ENCODE assay signal across 16 mouse cellular contexts in the genomic region with DNA sequence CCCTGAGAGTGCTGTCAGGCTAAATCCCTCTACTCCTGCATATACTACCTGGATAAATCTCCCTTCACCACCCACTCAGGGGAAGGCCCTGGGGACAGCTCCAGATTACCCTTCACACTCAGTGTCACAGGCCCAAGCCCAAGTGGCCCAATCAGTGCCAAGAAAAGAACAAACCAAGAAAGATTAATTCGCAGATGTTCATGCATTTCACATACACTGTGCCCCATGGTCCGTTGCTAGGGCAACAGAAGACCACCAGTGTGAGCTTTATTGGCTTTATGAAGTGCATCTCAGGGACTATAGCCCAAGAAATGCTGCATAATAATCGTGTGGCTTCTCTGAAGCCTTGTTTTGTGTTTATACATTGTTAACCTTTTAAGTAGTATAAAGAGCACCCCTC.
DNase-seq lines count a peak whose midpoint lies in the region; ATAC-seq and TF ChIP-seq lines count a peak whose summit lies in the region.
"Had no signal": no experiment of that assay in that cellular context is flagged by ENCODE, and none has a peak within 500 bp of the region (broad histone marks: within the 10 kb centered on the region; RNA-seq: fewer than 3 reads in every experiment).

No protein-coding gene starts in this region.

- H3K4me2 ChIP-seq in forebrain, embryonic 16.5 days (ENCODE audit: low read length), result no peak overlapping the region
- peak overlapping the region; percentile 19; the same call in 1 of the 2 replicates for H3K4me2 ChIP-seq in midbrain, embryonic 11.5 days
- peak overlapping the region; percentile 3; the same call in 1 of the 2 replicates for H3K4me2 ChIP-seq in neural tube, embryonic 14.5 days (ENCODE audit: low read depth, low read length)
- H3K4me2 ChIP-seq: heart, embryonic 13.5 days had no signal

- WGBS in forebrain, embryonic 16.5 days, result 14% methylated on average over 3 of the region's 3 CpGs
- WGBS in midbrain, embryonic 11.5 days, result 18% methylated on average over 3 of the region's 3 CpGs
- 21% methylated on average over 3 of the region's 3 CpGs for WGBS in neural tube, embryonic 14.5 days

- H3K4me3 ChIP-seq in left cerebral cortex, adult 2 months, result no peak overlapping the region
- H3K4me3 ChIP-seq in forebrain, embryonic 16.5 days (replicated peaks; ENCODE audit: low read length), result no peak overlapping the region
- no peak overlapping the region for H3K4me3 ChIP-seq in midbrain, embryonic 11.5 days (ENCODE audit: low read depth, low read length)
- no peak overlapping the region for H3K4me3 ChIP-seq in neural tube, embryonic 14.5 days (ENCODE audit: low read depth, low read length)
- H3K4me3 ChIP-seq: heart, embryonic 13.5 days had no signal

- peaks cover 47% of the 10 kb centered on the region for H3K4me1 ChIP-seq in forebrain, embryonic 16.5 days (replicated peaks; ENCODE audit: control insufficient read depth, insufficient read depth, low read length)
- peaks cover 55% of the 10 kb centered on the region for H3K4me1 ChIP-seq in midbrain, embryonic 11.5 days (ENCODE audit: control insufficient read depth, insufficient read depth, low read length)
- H3K4me1 ChIP-seq in neural tube, embryonic 14.5 days (ENCODE audit: control insufficient read depth, insufficient read depth, low read length), result peaks cover 33% of the 10 kb centered on the region

- H3K9ac ChIP-seq in forebrain, embryonic 16.5 days (replicated peaks; ENCODE audit: low read depth, low read length), result no peak overlapping the region
- H3K9ac ChIP-seq in midbrain, embryonic 11.5 days (ENCODE audit: low read length), result no peak overlapping the region
- no peak overlapping the region for H3K9ac ChIP-seq in neural tube, embryonic 14.5 days (replicated peaks; ENCODE audit: low read depth, low read length)
- H3K9ac ChIP-seq: heart, embryonic 13.5 days; liver, embryonic 14.5 days had no signal

- DNase-seq in left cerebral cortex, postnatal 4 days, result peak; percentile 82
- no peak for DNase-seq in left cerebral cortex, adult 2 months (ENCODE audit: extremely low spot score in 1 of 2, low spot score in 2 of 2)
- DNase-seq in midbrain, embryonic 11.5 days (ENCODE audit: low spot score, missing footprints), result peak; percentile 91
- DNase-seq in right cerebral cortex, adult 18-20 months, result no peak
- no peak for DNase-seq in kidney, postnatal 25 days
- DNase-seq: cerebellum, adult 11 months; gastrocnemius, postnatal 25 days; kidney, adult 2 months; layer of hippocampus, postnatal 36 days; right cerebral cortex, postnatal 25 days had no signal

- H3K27ac ChIP-seq in left cerebral cortex, adult 2 months, result no peak overlapping the region
- H3K27ac ChIP-seq in forebrain, embryonic 16.5 days (ENCODE audit: low read length), result no peak overlapping the region
- no peak overlapping the region for H3K27ac ChIP-seq in midbrain, embryonic 11.5 days (ENCODE audit: low read depth, low read length)
- H3K27ac ChIP-seq in neural tube, embryonic 14.5 days (ENCODE audit: low read depth, low read length), result peak overlapping the region; percentile 34; the same call in 1 of the 2 replicates
- H3K27ac ChIP-seq: heart, embryonic 13.5 days; liver, embryonic 14.5 days had no signal

- intact Hi-C loops in left cerebral cortex, postnatal 4 days (cut with DNase I), result no loop called here
- intact Hi-C loops in left cerebral cortex, adult 2 months (cut with DNase I), result no loop called here

- no peak for TF ChIP-seq CTCF in left cerebral cortex, adult 2 months (IDR thresholded peaks at IDR 0.05)

- no peaks in the 10 kb centered on the region for H3K9me3 ChIP-seq in forebrain, embryonic 16.5 days (ENCODE audit: control insufficient read depth, low read length)
- no peaks in the 10 kb centered on the region for H3K9me3 ChIP-seq in midbrain, embryonic 11.5 days (ENCODE audit: control insufficient read depth, low read length)
- H3K9me3 ChIP-seq in neural tube, embryonic 14.5 days (ENCODE audit: control insufficient read depth, low read length), result no peaks in the 10 kb centered on the region
- H3K9me3 ChIP-seq: heart, embryonic 13.5 days had no signal

- H3K36me3 ChIP-seq in forebrain, embryonic 16.5 days (ENCODE audit: control insufficient read depth, insufficient read depth), result no peaks in the 10 kb centered on the region
- no peaks in the 10 kb centered on the region for H3K36me3 ChIP-seq in midbrain, embryonic 11.5 days (ENCODE audit: control insufficient read depth, insufficient read depth, low read length)
- H3K36me3 ChIP-seq in neural tube, embryonic 14.5 days (ENCODE audit: control insufficient read depth, insufficient read depth, low read length), result no peaks in the 10 kb centered on the region

- H3K27me3 ChIP-seq in forebrain, embryonic 16.5 days (replicated peaks; ENCODE audit: control insufficient read depth, insufficient read depth, low read length), result no peaks in the 10 kb centered on the region
- H3K27me3 ChIP-seq in midbrain, embryonic 11.5 days (ENCODE audit: control insufficient read depth, insufficient read depth, low read length), result peaks cover 27% of the 10 kb centered on the region
- no peaks in the 10 kb centered on the region for H3K27me3 ChIP-seq in neural tube, embryonic 14.5 days (ENCODE audit: control insufficient read depth, insufficient read depth, low read length)
- H3K27me3 ChIP-seq: heart, embryonic 13.5 days had no signal

- ATAC-seq in forebrain, embryonic 16.5 days, result peak; percentile 47
- peak; percentile 57 for ATAC-seq in midbrain, embryonic 11.5 days (ENCODE audit: low FRiP score)
- peak; percentile 84 for ATAC-seq in neural tube, embryonic 14.5 days (ENCODE audit: low read depth)
- no peak for ATAC-seq in inflammation-experienced regulatory T-cells, adult 6 months
- ATAC-seq: lung, postnatal 0 days had no signal

Comparison
In these comparisons a context has a peak if more than half of its experiments do, and no peak if none do; other contexts are left out.
1. DNase-seq: peak in left cerebral cortex, postnatal 4 days (single experiment) and midbrain, embryonic 11.5 days (single experiment); none in left cerebral cortex, adult 2 months (0 of 2), right cerebral cortex, adult 18-20 months (single experiment) and kidney, postnatal 25 days (0 of 2).